Mouse (Mus musculus): ENCODE measurements around the gene Pacsin1.
"Not testable (repeated sequence)": the region's sequence is repeated elsewhere in the genome, so short reads cannot be mapped to it uniquely, and the experiment has no call there.

Pacsin1 gene

DNA sequence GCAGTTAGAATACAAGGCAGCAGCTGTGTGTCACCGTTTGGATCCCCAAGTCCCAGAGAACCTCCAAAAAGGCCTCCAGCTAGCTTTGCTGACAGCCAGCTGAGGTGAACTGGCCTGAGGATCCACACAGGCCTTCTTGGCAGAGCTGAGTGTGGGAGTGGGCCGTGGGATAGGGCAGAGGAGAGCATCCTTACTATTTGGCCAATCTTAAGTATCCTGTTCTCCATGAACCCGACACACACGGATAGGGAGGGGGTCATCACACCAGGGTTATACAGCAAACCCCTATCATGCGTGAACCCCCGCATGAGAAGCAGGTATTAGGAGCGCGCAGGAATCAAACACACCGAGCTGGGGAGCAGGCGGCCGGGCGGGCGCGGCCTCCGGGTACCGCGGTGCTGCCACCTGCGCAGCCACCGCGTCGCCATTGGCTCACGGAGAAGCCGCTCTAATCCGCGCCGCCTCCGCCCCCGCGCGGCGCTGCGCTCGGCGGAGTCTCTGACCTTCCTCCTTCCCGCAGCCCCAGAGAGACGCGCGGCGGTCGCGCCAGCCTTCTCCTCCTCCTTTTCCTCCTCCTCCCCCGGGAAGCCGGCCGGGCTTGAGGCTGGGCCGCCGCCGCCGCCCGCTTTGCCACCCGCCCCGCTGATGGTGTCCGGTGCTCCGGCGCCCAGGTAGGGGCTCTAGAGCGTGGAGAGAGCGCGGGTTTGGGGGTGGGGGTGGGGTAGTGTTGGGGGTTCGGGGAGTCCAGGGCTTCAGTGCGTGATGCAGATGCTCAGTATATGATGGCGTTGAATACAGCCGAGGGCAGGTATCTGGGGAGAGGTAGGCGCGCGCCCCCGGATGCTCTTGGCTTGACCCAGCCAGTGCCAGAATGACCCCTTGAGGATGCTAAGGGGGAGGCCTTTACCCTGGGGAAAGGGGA lies at the start of gene Pacsin1:
TSS of gene Pacsin1 (plus strand) at position 421 of the 922 bp plus-strand sequence.
- peak; percentile 85 for DNase-seq (ENCODE audit: low spot score)

DNA sequence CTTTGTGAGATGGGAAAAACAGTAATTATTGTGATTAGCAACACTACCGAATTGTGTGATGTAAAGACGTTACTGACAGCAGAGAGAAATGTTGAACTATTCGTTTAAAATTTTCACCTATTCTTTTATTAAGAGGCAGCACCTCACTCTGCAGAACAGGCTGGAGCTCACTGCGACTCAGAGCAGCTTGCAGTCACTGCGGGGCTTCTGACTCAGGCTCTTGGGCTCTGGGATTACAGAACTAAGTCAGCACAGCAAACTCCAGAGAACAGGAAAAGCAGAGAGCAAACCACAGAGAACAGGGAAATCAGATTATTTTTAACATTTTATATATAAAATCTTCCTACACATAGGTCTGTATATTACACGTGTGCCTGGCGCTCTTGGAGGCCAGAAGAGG lies 45.7 kb upstream of the Pacsin1 start:
- no peak for DNase-seq (ENCODE audit: low spot score)

DNA sequence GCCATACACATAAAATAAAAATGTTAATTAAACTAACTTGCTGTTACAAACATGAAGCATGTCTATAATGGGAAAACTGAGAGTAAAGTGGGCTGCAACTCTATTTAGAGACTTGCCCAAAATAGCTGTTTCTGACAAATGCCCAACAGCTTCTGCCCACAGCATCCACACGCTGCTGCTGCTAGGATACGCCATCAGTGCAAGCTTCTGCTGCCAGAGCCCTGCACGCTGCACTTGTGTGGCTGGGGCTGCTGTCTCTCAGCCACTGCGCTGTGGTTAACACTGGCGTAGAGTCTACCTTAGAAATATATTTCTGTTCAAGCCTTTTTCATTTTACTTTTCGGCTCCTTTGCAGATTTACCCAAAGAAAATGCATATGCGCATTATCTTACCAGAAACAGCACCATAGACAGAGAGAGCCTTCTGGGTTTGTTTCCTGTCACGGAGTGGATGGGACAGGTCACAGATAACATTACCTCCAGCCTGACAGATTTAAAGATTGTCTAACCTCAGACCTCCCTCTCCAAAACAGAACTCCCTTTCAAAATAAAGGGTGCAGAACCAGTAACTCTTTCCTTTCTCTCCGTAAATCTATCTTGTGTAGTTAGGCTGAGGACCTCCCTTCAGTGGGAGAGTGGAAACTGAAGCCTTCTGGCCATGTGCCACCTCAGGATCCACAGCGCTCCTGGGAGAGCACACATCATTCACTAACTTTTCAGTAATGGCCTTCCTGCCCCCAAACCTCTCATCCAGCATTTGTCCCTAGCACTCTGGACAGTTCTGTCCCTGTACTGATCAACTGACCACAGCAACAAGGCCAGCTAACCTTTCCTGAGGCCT lies 44.4 kb upstream of the Pacsin1 start:
- DNase-seq (ENCODE audit: low spot score) = no peak

DNA sequence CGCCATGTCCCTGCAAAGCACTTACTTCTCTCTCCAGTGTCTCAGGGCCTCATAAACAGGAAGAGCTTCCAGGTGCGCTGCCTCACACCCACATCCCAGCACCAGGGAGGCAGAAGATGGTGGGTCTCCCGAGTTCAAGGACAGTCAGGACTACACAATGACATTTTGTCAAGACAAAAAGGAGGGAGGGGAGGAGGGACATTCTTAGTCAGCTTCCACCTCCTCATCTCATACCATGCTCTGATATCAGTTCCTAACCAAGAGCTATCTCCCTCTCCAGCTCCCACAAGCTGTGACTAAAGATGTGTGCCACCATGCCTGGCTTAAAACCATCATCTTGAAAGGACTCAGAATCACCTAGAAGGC lies 43.8 kb upstream of the Pacsin1 start:
- DNase-seq (ENCODE audit: low spot score) = no peak

DNA sequence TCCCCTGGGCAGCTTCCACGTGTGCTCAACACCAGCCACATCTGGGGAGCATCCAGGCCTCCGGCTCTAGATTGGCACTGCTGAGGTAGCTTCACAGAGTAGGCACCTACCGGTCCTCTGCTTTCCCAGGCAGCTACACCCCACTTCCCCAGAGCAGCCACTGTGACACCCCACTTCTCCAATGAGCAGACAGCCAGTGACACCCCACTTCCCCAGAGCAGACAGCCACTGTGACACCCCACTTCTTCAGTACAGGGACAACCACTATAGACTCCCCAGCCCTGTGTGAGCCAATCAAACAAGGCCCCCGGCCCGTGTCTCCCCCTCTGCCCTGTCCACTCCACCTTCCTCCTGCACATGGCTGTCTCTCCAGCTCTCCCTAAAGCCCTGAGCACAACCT lies 43.3 kb upstream of the Pacsin1 start:
- no peak for DNase-seq (ENCODE audit: low spot score)

DNA sequence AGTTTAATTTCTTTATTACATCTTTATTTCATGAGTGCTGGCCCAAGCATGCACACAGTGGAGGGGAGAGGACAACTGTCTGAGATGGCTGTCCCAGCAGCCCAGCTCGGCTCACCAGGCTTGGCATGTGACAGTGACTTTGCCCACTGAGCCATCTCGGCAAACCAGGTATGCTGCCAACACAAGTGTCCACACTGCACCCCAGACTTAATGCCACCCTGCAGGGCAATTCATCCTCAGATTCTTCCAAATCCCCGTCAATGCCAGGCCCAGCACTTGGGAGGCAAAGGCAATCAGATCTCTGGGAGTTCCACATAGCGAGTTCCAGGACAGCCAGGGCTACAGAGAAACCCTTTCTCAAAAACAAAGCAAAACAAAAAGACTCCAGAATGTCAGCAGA lies 42.3 kb upstream of the Pacsin1 start:
- DNase-seq (ENCODE audit: low spot score) = no peak

DNA sequence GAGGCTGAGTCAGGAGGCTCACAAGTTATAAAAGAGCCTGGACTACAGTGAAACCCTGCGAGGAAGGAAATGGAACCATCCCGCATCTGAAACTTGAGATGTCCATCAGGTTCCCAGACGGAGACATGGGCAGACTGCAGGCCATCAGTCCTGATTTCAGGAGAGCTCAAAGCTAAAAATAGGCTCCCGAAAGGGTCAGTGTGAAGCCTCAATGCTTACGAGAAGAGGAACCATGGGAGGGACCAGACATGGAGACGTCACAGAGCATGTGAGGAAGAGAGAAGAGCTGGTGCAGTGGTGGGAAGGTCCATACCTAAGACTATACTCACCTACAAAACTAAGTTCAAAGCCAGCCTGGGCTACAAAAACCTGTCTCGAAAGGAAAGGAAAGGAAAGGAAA lies 39.9 kb upstream of the Pacsin1 start:
- DNase-seq (ENCODE audit: low spot score) = no peak

DNA sequence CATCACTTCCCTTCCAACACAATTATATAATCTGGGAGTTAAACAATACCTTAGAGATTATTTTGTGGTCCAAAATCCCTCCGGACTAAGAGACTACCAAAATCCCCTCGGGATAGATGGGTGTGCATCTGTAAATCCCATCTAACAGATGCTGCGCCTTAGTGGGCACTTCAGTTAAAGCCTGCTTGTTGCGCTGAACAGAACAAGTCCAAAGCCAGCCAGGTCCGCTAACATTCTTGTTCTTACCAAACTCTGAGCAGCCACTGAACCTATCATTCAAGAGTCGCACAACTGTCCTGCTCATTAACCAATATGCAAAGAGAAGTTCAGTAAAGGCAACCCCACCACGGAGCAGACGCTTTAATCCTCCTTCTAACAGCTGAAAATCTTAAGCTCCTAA lies 34.1 kb upstream of the Pacsin1 start:
- DNase-seq (ENCODE audit: low spot score) = no peak

DNA sequence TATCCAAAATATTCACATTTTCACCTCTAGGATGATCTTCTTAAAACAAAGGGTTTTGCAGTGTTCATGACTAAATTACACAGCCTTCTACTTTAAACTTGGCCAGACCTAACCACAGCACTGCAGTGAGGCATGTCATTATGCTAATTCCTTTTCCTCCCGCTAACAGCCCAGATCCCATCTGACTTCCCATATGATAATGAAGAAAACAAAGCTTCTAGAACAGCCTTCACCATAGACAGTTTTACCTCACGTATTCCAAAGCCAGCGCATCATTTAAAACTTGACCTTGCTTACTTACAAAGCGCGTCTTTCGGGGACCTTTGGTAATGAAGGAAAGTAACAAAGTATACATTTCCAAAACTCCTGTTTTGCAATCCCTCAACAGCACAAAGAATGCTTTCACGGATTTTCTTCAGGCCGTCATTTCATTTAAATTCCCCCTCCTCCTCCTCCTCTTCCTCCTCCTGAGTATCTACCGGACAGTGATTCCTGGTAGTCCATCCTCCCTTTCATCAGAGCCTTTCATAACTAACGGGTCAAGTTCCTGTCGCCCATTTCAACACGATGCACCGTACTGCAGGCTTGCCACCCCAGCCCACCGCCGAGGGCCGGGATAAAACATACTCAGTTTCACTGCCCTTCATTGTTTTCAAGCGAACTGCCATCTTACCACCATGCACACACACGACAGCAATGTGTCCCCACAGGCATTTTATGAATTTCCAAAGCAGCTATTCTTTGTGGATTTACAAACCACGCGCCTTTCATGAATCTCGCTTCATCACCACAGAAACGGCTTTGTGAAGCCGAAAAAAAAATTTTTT lies 33.4 kb upstream of the Pacsin1 start:
- no peak for DNase-seq (ENCODE audit: low spot score)

DNA sequence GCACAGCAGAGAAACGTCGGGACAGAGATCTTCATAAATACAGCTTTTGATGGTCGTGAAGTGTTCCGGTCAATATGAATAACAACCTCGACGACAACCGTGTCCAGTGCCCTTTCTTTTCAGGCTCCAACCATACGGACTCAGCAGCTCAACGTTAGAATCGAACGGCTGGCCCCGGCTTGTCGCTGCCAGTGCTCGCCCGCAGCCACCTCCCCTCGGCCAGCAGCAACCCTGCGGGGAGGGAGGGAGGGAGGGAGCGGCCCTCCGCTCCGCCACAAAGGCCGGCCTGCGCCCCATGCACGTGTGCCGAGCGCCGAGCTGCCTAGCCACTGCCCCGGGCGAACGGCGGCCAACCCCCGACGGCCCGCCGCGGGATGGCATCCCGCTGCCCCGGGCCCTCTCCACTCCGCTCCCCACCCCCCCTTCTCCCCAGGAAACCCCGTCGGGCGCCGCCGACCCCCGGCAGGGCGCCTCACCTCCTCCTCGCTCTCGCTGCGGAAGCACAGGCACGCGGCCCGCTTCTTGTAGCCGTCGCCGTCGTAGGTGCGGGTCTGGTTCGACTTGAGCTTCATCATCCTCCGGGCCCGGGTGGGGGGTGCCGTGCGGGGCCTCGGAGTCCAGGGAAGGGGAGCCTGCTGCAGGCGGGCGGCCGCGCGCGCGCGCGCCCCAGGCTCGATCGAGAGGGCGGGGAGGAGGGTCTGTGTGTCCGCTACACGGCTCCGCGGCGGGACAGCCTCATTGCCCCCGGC lies 32.5 kb upstream of the Pacsin1 start:
- peak; percentile 72 for DNase-seq (ENCODE audit: low spot score)

DNA sequence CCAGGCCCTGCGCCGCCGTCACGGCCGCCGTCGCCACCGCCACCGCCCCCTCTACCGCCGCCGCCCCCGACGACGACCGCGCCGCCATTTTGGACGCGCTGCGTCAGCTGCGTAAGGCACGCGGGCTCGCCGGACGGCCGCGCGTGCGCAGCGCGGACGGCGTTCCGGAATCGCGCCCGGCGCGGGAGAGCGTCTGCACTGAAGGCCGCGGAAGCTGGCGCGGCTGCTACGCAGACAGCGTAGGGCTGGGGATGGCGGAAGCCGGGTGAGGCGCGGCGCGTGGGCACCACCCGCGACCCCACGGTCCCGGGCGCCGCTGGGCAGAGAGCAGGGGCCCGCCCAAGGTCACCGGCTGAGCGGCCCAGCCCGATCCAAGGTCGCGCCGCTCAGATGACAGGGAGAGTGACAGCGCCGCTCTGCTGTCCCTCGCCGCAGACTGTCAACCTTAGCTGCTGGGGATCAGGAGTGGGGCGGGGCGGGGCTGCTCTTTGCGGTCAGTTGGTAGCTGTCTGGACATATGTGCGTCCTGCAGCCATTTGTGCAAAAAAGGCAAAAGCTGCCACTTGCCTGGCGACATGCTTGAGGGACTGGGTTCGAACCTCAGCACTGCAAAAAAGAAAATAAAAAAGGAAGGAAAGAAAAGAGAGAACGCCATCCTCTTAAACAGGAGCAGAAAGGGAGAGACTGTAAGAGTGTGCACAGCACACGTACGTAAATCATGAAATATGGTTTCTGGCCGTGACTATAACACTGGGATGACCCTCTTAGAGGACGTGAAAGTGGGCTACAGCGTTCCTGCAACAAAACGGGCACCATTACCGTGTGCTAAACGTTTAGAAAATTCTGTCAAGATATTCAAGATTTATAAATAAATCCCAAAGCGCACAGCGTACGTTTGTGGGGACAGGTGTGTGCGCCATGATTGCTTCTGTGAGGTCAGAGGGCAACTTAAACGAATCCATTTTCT lies 31.7 kb upstream of the Pacsin1 start, which contains the start of gene Nudt3:
TSS of gene Nudt3 (minus strand) at position 136 of the 967 bp plus-strand sequence.
- peak; percentile 96 for DNase-seq (ENCODE audit: low spot score)

DNA sequence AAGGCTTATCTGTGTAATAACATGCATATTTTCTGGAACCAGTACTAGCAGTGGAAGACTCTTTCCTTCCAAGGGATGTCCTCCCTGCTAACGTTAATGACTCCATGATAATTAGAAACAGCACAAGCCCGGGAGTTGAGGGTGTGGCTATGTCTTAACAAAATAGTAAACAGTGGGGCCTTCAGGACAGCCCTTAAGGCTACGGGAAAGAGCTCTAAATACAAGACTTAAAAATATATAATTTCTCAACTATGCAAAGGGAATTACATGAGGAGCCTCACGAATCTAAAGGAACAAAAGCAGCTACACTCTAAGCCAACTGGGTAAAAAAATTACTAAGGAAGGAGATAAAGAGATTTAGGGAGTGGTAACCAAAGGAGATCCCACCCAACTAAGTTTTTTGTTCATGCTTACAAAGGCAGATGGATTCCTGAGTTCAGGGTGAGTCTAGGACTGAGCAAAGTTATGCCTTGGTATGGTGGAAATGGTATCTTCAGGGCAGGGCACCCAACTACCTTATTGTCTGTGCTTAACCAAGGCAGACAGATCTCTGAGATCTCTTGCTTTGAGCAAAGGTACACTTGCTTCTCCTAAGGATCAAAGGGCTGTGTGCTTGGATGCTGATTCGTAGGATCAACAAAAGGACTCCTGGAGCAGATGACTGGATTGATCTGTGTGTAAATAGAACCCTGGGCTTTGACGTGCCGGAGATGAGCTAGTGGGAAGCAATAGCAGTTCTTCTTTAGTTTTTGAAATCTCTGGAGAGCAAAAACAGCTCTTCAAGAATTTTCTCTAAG lies 29.7 kb upstream of the Pacsin1 start:
- no peak for DNase-seq (ENCODE audit: low spot score)

DNA sequence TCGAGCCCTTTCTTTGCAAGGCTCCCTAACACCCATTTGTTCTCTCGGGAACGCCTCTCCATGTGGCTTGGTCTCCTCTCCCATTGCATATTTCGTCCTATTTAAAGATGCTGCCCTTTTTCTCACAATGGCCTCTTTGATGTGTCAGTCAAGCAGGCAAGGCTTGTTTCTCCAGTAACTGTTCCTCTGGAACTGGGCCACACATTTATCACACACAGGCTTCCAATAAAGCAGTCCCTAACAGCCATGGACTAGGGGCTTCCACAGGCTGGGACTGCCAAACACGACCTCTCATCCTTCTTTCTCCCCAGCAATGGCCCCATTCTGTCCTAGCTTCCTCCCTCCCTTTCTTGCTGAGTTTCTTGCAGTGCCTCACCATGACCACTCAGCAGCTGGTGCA lies 28.6 kb upstream of the Pacsin1 start:
- no peak for DNase-seq (ENCODE audit: low spot score)

DNA sequence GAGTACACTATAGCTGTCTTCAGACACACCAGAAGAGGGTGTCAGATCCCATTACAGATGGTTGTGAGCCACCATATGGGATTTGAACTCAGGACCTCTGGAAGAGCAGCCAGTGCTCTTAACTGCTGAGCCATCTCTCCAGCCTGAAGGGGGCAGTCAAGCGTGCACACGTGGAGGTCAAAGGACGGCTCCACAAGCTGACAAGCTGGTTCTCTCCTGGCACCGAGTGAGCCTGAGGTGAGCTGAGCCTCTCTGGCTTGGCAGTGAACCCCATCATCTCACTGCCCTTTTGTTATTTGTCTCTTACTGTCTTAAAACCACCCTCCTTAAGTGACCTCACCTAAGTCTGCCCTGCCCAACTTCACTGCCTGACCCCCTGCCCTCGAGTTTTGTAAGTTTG lies 27.9 kb upstream of the Pacsin1 start:
- DNase-seq (ENCODE audit: low spot score) = no peak

DNA sequence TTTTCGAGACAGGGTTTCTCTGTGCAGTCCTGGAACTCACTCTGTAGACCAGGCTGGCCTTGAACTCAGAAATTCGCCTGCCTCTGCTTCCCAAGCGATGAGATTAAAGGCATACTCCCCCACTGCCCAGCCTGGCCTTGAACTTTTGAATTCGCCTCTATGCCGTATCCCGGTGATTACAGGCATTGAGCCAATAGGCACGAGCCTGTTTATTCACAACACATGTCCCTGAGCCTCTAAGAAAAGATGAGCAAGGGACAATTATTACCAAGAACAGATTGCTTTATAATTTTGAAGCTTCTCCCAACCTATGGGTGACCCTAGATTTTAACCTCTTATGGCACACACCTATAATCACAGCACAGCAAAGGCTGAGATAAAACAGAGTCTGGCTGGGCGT lies 26.9 kb upstream of the Pacsin1 start:
- DNase-seq (ENCODE audit: low spot score) = no peak

DNA sequence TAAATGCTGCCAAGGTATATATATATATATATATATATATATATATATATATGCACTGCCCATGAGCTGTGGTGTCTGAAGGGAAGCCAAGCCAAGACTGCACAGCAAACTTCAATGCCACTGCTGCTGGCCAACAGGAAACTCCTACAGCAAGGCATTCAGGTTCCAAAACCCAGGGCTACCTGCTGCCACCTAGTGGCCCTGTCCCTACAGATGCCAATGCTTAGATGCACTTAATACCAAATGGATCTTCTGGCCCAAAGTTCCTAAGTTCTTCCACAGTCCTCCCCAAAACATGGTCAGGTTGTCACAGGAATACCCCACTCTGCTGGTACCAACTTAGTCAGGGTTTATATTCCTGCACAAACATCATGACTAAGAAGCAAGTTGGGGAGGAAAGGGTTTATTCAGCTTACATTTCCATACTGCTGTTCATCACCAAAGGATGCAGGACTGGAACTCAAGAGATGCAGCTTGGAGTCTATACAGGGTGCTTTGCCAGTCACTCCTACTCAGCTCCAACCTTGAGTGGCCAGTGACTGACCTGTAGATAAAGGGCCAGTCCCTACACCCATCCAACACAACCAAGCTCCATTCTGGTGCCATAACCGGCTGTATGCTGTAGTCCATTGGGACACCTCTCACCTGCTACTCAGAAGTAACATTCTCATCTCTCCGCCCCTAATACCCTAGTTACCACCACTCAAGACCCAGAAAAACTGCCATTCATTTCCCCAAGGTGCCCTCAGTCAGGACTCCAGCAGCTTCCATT lies 25.9 kb upstream of the Pacsin1 start:
- DNase-seq (ENCODE audit: low spot score) = peak; percentile 84

DNA sequence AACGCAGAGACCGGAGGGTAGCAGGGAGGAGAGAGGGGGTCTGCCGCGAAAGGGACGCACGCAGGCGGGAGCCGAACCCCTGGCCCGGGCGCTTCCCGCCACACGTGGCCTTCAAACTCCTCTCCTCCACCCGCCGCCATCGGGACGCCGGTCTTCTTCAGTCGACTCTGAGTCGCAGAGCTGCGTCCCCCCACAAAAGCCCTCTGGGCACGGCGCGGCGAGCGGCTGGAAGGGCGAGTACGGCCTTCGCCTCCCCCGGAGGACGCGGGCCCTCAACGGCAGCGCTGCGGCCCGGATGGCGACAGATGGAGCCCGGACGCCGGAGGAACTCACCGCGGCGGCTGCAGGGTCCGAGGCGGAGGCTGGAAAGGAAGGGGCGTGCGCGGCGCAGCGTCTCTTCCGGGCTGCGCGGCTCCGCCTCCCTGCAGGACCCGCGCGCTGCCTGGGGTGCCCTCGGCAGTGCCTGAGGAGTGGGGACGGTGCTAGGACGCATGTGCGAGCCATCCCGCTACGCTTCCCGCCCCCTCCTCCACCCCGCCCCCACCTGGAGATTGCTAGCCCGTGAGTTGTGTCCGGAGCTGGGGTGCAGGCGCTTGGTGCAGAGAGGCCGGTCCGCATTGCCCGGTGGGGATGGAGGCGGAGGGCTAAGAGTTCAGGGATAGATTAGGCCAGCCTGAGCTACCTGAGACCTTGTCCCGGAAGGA lies 20.3 kb upstream of the Pacsin1 start, which contains the start of gene RPS10-NUDT3:
TSS of gene RPS10-NUDT3 (minus strand) at position 352 of the 704 bp plus-strand sequence.
- peak; percentile 96 for DNase-seq (ENCODE audit: low spot score)

DNA sequence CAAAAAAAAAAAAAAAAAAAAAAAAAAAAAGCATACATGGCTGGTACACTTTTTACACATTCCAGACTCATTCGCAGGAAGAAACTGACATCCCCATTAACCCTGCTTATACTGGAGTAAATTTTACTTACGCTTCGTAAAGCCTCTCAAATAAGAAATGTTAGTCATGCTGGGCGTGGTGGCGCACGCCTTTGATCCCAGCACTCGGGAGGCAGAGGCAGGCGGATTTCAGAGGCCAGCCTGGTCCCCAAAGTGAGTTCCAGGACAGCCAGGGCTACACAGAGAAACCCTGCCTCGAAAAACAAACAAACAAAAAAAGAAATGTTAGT lies 19.8 kb upstream of the Pacsin1 start:
- DNase-seq (ENCODE audit: low spot score) = not testable (repeated sequence)

Measured in MN1 (cell line).